Mouse (Mus musculus): ENCODE measurements around the gene Wdfy4. TPM values are rescaled to one million over a fixed set of nuclear protein-coding genes. Genes with fewer than 3 reads are reported as not detected.

Wdfy4 gene
- polyA plus RNA-seq, 1 experiment from 2014 or later = 0.20 TPM

GRCm38 (mm10) chr14:33208331-33208730 is 23.0 kb upstream of the Wdfy4 start:
- Histone ChIP-seq H3K9me3 (replicated peaks; ENCODE audit: low read length) (no peaks in the 10 kb centered on the region), H3K4me3 (replicated peaks; ENCODE audit: low read depth, low read length) (no peak overlapping the region), H3K4me1 (replicated peaks; ENCODE audit: insufficient read depth, low read length) (no peaks in the 10 kb centered on the region), H3K27ac (no peak overlapping the region), H3K36me3 (ENCODE audit: insufficient read depth, low read length) (no peaks in the 10 kb centered on the region), H3K27me3 (ENCODE audit: insufficient read depth, low read length) (no peaks in the 10 kb centered on the region), H3K4me2 (ENCODE audit: low read length) (no peak overlapping the region), H3K9ac (ENCODE audit: low read depth, low read length) (no peak overlapping the region)
- WGBS = 23% methylated on average over 5 of the region's 5 CpGs
- ATAC-seq (replicated peaks; ENCODE audit: low FRiP score, low read depth) = no peak
- no peak for DNase-seq (ENCODE audit: low spot score)
- no peak for TF ChIP-seq CTCF (IDR thresholded peaks at IDR 0.05; ENCODE audit: low read depth)

- ATAC-seq (replicated peaks; ENCODE audit: low FRiP score, low read depth) (no peak), DNase-seq (ENCODE audit: low spot score) (peak; percentile 19)
- H3K36me3 ChIP-seq (ENCODE audit: insufficient read depth, low read length) = no peaks in the 10 kb centered on the region
- H3K9me3 ChIP-seq (replicated peaks; ENCODE audit: low read length) = no peaks in the 10 kb centered on the region
- no peak overlapping the region for H3K9ac ChIP-seq (ENCODE audit: low read depth, low read length)
- H3K4me1 ChIP-seq (replicated peaks; ENCODE audit: insufficient read depth, low read length) = no peaks in the 10 kb centered on the region
- H3K4me2 ChIP-seq (ENCODE audit: low read length) = no peak overlapping the region
- peak; percentile 61 for TF ChIP-seq CTCF (IDR thresholded peaks at IDR 0.05; ENCODE audit: low read depth)
- no peak overlapping the region for H3K4me3 ChIP-seq (replicated peaks; ENCODE audit: low read depth, low read length)
- H3K27ac ChIP-seq = no peak overlapping the region
- 10% methylated on average over 2 of the region's 2 CpGs for WGBS
- H3K27me3 ChIP-seq (ENCODE audit: insufficient read depth, low read length) = no peaks in the 10 kb centered on the region
Observed at GRCm38 (mm10) chr14:33207011-33207410, 21.7 kb upstream of the Wdfy4 start.

- peak; percentile 47 for DNase-seq (ENCODE audit: low spot score)
- TF ChIP-seq CTCF (IDR thresholded peaks at IDR 0.05; ENCODE audit: low read depth) = peak; percentile 79
- no peak overlapping the region for H3K9ac ChIP-seq (ENCODE audit: low read depth, low read length)
- no peak for ATAC-seq (replicated peaks; ENCODE audit: low FRiP score, low read depth)
- H3K36me3 ChIP-seq (ENCODE audit: insufficient read depth, low read length) = no peaks in the 10 kb centered on the region
- WGBS = 30% methylated on average over 23 of the region's 24 CpGs
- no peak overlapping the region for H3K27ac ChIP-seq
- peak overlapping the region; percentile 34; the same call in 1 of the 2 replicates for H3K4me2 ChIP-seq (ENCODE audit: low read length)
- H3K27me3 ChIP-seq (ENCODE audit: insufficient read depth, low read length) = no peaks in the 10 kb centered on the region
- no peaks in the 10 kb centered on the region for H3K4me1 ChIP-seq (replicated peaks; ENCODE audit: insufficient read depth, low read length)
- H3K9me3 ChIP-seq (replicated peaks; ENCODE audit: low read length) = no peaks in the 10 kb centered on the region
- H3K4me3 ChIP-seq (replicated peaks; ENCODE audit: low read depth, low read length) = no peak overlapping the region
Observed at GRCm38 (mm10) chr14:33205280-33205965, 20.1 kb upstream of the Wdfy4 start.

GRCm38 (mm10) chr14:33203777-33204176 is 18.5 kb upstream of the Wdfy4 start:
- H3K4me2 ChIP-seq (ENCODE audit: low read length) = no peak overlapping the region
- TF ChIP-seq CTCF (IDR thresholded peaks at IDR 0.05; ENCODE audit: low read depth) = no peak
- H3K4me1 ChIP-seq (replicated peaks; ENCODE audit: insufficient read depth, low read length) = no peaks in the 10 kb centered on the region
- H3K27me3 ChIP-seq (ENCODE audit: insufficient read depth, low read length) = no peaks in the 10 kb centered on the region
- ATAC-seq (replicated peaks; ENCODE audit: low FRiP score, low read depth) = no peak
- H3K27ac ChIP-seq = no peak overlapping the region
- WGBS = 83% methylated on average over 14 of the region's 14 CpGs
- no peak overlapping the region for H3K4me3 ChIP-seq (replicated peaks; ENCODE audit: low read depth, low read length)
- H3K9me3 ChIP-seq (replicated peaks; ENCODE audit: low read length) = no peaks in the 10 kb centered on the region
- no peaks in the 10 kb centered on the region for H3K36me3 ChIP-seq (ENCODE audit: insufficient read depth, low read length)
- DNase-seq (ENCODE audit: low spot score) = no peak
- H3K9ac ChIP-seq (ENCODE audit: low read depth, low read length) = no peak overlapping the region

GRCm38 (mm10) chr14:33202885-33203284 is 17.6 kb upstream of the Wdfy4 start:
- ATAC-seq (replicated peaks; ENCODE audit: low FRiP score, low read depth) (no peak), DNase-seq (ENCODE audit: low spot score) (no peak)
- H3K4me1 ChIP-seq (replicated peaks; ENCODE audit: insufficient read depth, low read length) = no peaks in the 10 kb centered on the region
- H3K36me3 ChIP-seq (ENCODE audit: insufficient read depth, low read length) = no peaks in the 10 kb centered on the region
- TF ChIP-seq CTCF (IDR thresholded peaks at IDR 0.05; ENCODE audit: low read depth) = no peak
- 76% methylated on average over 6 of the region's 6 CpGs for WGBS
- H3K4me3 ChIP-seq (replicated peaks; ENCODE audit: low read depth, low read length) = no peak overlapping the region
- H3K4me2 ChIP-seq (ENCODE audit: low read length) = no peak overlapping the region
- H3K27me3 ChIP-seq (ENCODE audit: insufficient read depth, low read length) = no peaks in the 10 kb centered on the region
- no peak overlapping the region for H3K9ac ChIP-seq (ENCODE audit: low read depth, low read length)
- no peak overlapping the region for H3K27ac ChIP-seq
- no peaks in the 10 kb centered on the region for H3K9me3 ChIP-seq (replicated peaks; ENCODE audit: low read length)

- ATAC-seq (replicated peaks; ENCODE audit: low FRiP score, low read depth) = no peak
- WGBS = 74% methylated on average over 4 of the region's 4 CpGs
- DNase-seq (ENCODE audit: low spot score) = no peak
- no peaks in the 10 kb centered on the region for H3K36me3 ChIP-seq (ENCODE audit: insufficient read depth, low read length)
- no peak overlapping the region for H3K27ac ChIP-seq
- no peak overlapping the region for H3K4me2 ChIP-seq (ENCODE audit: low read length)
- no peak overlapping the region for H3K9ac ChIP-seq (ENCODE audit: low read depth, low read length)
- no peaks in the 10 kb centered on the region for H3K4me1 ChIP-seq (replicated peaks; ENCODE audit: insufficient read depth, low read length)
- TF ChIP-seq CTCF (IDR thresholded peaks at IDR 0.05; ENCODE audit: low read depth) = no peak
- H3K9me3 ChIP-seq (replicated peaks; ENCODE audit: low read length) = no peaks in the 10 kb centered on the region
- no peaks in the 10 kb centered on the region for H3K27me3 ChIP-seq (ENCODE audit: insufficient read depth, low read length)
- no peak overlapping the region for H3K4me3 ChIP-seq (replicated peaks; ENCODE audit: low read depth, low read length)
Observed at GRCm38 (mm10) chr14:33202161-33202560, 16.9 kb upstream of the Wdfy4 start.

GRCm38 (mm10) chr14:33194241-33194640 is 8.9 kb upstream of the Wdfy4 start:
- Histone ChIP-seq H3K9ac (ENCODE audit: low read depth, low read length) (no peak overlapping the region), H3K4me2 (ENCODE audit: low read length) (no peak overlapping the region), H3K27me3 (ENCODE audit: insufficient read depth, low read length) (no peaks in the 10 kb centered on the region), H3K9me3 (replicated peaks; ENCODE audit: low read length) (no peaks in the 10 kb centered on the region), H3K27ac (no peak overlapping the region), H3K4me3 (replicated peaks; ENCODE audit: low read depth, low read length) (no peak overlapping the region), H3K4me1 (replicated peaks; ENCODE audit: insufficient read depth, low read length) (no peaks in the 10 kb centered on the region), H3K36me3 (ENCODE audit: insufficient read depth, low read length) (no peaks in the 10 kb centered on the region)
- DNase-seq (ENCODE audit: low spot score) (no peak), ATAC-seq (replicated peaks; ENCODE audit: low FRiP score, low read depth) (no peak)
- no peak for TF ChIP-seq CTCF (IDR thresholded peaks at IDR 0.05; ENCODE audit: low read depth)
- WGBS = 67% methylated on average over 3 of the region's 3 CpGs
